Mouse (Mus musculus) cerebellum, adult 18-20 months (tissue): ENCODE data around the gene Slc48a1.
A peak's percentile ranks its signal among the peaks of the same experiment; 100 is the strongest.

Experiments used
- DNase-seq, 2 experiments: peaks; one replicate each; pipeline ENCODE4 v3.0.0; 2021

The Slc48a1 gene

DNA sequence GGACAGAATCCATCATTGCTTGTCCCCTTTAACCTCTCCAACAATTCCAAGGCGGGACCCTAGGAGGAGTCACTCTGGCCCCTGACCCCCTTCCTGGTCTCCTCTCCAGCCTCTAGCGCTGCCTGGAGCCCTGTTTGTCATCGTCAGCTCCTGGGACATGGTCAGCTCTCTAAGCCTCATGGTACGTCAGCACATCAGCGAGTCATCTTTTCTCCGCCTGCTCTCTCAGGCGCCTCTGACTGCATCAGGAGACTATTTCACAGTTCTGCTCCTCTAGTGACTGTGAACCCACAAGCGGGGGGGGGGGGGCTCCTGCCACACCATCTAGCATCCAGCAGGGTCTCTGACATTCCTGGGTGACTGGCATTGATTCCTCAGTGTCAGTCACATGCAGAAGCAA lies 23.0 kb upstream of the Slc48a1 start:
- no peak for DNase-seq

DNA sequence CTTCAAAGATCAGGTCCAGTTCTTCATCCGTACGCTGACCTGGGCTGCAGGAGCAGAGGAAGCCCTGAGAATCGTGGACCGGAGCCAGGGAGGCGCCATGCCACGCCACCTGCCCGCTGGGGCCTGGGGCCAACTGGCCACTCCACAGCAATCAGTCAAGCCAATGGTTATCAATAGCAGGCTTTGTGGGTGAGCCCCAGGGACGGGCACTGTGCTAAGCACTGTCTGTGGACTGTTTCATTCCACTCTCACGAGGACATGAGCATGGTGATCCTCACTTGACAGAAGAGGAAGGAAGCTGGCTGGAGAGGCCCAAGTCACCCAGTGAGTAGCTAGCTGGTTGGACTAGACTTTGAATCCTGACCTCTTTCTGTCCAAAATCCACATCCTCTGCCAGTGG lies 18.3 kb upstream of the Slc48a1 start:
- DNase-seq = peak; percentile 61 to 73

DNA sequence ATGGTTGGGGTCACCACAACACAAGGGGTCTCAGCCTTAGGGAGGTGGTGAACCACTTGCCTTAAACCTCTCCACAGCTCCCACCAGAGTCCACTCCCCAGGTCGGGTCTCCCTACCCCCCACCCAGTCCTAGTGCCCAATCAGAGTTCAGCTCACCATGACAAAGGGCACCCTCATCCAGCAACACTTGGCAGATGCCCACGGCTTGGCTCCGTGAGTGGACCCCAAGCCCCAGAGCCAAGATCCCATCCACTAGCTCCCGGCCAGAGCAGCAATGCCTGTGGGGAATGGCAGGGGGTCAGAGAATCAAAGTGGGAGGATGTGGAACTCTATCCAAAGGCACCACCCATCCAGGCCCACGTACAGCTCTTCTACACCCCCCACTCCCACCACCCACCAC lies 17.4 kb upstream of the Slc48a1 start:
- DNase-seq = no peak

DNA sequence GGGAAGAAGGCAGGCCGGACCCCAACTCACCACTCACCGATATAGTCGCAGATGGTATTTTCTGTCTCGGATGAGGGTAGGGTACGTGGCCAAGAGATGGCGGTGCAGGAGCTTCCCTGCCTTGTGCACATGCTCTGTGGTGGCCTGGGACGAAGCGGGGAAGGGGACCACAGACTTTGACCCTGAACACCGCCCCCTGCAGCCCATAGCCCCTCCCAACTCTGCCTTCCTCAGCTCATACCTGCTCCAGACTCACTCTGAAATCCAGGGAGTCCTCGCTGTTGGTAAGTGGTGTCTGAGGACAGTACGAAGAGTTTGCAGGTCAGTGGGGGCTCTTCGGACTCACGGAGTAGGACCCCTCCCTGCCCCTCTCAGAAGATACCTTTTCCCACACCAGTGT lies 16.9 kb upstream of the Slc48a1 start:
- no peak for DNase-seq

DNA sequence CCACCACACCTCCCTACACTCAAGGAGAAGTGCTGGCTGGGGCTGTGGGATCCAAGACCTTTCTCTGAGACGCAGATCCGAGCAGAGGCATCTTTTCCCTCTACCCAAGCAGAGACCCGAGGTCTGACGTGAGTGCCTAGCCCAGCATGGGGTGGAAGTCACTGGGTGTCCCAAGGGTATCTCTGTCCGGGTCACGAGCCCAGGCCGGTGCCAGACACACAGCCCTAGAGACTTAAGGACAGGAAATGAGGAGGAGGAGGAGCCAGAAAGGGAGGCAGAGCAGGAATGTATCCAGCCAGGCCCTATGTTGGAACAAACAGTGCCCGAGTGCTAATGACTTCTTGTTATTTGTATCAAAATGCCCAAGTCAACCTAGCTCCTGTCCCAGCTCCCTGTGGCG lies 15.6 kb upstream of the Slc48a1 start:
- no peak for DNase-seq

DNA sequence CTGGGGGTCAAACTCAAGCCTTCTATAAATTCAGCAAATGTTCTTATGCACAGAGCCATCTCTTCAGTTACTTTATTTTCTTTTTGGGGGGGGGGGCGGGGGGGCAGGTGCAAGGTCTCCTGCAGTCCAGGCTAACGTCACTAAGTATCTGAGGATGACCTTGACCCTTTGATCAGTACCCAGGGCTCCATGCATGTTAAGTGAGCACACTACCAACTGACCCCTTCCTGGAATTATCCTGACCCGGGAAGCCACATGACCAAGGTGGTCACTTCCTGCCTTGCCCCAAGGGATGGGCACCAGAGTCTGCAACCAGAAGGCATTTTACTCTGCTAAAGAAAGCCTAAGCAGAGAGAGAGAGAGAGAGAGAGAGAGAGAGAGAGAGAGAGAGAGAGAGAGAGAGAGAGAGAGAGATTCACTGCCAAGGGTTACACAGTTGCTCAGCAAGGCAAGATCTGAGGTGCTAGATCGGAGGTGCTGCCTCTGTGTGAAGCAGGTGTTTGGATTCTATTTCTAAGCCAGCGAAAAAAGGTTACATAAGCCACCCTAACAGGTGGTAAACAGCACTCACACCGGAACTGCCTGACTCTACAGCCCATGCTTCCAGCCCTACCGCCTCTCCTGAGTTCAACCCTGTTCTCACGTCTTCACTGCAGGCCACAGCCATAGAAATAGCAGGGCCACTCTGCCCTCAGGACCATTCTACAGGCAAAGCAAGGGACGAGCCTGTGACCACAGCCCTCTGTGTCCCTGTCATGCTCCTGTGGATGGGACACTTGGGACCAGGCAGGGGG lies 14.9 kb upstream of the Slc48a1 start:
- DNase-seq = no peak

DNA sequence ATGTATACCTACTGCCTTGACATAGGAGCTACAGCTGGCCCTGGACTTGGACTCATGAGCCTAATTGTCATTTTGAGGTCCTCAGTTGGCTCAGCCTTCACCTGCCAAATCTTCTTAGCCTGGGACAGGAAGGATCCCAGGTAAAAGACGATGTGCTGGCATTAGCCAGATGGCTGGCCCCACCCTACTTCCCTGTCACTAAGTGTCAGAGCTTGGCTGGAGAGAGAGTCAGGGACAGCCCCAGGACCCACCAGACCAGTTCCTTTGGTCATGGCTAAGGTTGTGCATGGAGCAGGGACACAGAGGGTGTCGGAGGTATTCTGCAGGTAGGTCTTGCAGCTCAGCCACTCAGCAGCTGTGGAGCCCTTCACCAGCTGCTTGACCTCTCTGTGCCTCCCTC lies 13.8 kb upstream of the Slc48a1 start:
- no peak for DNase-seq

DNA sequence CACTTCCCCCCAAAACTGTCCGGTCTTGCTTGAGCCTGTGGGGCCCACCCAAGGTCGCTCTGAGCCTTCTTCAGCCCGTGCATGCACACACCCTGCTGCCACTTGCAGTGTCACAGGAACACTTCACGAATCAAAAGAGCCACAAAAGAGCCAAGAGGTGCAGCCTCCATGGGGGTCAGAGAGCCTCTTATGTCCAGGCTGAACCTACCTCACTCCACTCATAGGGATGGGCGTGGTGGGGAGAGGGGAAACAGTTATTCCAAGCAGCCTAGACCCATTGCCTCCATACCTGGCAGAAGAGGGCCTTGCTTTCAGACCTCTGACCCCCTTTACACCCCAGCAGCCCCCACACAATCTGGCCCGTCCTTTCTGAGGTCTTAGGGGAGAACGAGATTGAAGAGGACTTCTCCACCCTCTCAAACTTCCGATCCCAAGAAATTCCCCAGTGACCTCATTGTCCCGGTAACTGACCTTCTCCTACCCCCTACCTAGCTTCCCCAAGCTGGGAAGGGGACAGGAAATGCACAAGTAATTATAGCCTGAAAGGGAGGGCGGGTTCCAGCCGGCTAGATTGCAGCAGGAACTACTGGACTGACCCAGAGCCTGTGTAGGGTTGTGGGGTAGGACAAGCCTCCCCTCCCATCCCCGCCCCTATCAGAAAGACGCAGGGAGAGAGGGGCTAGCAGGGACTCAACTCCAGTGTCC lies 13.1 kb upstream of the Slc48a1 start:
- DNase-seq = no peak

DNA sequence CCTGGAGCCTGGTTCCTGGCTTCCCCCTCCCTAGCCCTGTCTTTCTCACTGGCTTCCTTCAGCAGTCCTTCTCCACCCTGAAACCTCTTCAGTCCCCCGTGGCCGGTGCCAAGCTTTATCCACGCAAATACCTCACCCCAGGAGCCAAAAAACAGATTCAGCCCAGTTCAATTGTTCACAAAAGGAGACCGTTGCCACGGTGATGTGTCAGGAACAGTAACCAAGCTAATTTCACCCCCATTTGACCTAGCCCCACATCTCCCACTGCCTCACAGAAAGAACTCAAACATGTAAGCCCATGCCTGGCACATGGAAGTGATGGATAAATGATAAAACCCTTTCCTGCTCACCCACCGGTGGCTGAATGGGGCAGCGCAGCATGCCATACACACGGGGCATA lies 12.1 kb upstream of the Slc48a1 start:
- no peak for DNase-seq

DNA sequence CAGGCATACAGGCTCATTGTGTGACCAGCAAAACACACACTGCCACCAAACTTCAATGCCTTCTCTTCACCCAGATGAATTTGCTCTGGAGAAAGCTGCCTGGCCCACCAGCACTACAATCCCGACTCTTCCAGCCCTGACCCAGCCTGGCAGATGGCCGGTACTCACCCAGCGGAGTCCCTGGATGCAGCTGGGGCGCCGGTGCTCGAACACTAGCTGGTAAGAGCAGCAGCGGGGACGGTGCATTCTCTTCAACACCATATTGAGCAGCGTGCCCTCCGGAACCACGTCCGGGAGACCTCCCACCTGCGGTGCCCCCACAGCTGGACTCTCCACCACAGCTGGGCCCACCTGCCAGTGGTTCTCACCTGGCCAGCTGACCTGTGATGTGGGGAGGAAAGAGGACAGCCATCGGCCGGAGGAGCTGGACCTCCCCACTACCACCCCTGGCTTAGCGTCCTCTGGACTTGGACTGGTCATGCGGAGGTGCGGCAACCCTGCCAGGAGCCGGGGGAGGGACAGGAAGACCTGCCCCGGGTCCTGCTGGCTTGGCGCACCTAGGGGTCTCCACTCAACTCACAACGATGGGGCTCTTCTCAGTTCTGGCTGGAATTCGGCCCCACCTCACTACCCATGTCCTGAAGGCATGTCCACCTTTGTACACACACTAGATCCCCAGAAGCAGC lies 11.6 kb upstream of the Slc48a1 start:
- peak in 1 of 2 experiments; percentile 6 for DNase-seq

DNA sequence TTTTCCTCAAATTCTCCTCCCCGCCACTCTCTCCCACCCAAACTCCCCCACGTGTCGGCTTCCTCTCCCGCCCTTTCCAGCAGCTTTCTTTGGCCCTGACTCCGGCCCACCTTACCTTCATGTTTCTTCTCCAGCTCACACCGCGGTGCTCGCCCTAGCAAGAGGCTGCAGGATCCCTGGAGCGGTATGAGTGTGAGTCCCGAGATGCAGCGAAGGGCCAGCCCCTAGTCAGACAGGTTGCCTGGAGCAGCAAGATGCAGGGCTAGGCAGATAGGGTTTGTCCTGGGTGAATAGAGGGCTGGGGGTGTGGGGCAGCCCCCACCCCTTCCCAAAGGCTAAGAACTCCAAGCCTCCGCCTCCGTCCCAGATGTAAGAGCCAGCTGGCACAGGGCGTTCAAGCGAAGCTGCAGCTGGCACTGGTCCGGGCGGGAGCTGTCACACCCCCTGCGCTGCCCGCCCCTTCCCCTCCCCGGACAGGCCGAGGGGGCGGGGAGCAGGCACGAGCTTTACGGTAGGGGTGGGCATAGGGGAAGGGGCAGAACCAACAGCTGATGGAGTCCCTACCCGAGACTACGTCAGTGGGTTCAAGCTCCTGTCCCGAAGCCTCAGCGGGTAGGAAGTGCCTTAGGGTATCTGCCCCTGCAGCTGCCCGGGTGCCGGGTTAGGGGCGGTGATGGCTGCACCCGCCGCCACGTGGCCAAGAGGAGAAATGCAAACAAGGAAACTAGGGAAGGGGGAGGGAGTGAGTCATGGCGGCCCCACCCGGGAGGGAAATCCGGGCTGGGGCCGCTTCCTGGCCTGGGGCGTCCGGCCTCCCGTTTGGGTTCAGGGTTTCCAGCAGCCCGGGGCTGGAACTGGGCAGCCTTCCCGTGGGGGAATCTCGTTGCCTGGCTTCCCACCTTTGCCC lies 10.8 kb upstream of the Slc48a1 start, which contains the start of gene Rapgef3:
Gene Rapgef3 (minus strand): TSS at position 693 of the 907 bp plus-strand sequence.
- DNase-seq = peak; percentile 56 to 62

DNA sequence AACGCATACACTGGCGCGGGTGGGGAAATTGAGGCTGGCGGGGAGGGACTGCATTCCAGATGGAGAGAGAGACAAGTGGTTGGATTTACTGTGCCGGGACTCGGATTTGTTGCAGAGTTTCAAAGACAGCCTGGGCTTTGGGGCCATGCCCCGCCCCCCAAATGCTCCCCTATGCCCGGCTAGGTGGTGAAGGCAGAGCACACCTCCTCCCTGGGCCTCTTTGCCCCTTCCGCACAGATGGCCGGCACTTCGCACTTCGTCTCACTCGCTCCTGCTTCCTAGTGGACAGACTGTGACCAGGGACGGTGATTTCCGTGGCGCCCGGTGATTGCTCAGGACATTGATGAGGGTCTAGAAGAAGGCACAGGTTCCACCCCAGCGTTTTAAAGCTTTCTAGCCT lies 10.1 kb upstream of the Slc48a1 start:
- DNase-seq = peak in 1 of 2 experiments; percentile 25

DNA sequence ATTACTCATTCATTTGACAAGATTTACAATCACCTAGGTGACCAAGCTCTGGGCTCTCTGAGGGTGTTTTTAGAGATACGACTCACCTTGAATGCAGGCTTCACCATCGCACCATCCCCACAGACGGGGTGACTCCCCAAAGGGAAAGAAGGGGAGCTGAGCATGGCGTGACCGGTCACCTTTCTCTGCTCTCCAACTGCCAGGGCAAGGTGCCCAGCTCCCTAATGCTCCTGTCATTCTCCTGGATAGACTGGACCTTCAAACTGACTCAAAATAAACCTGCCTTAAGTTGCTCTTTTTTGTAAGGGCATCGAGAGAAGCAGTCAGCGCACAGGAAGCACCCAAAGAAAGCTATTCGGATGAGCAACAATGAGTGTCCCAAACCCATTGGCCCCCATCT lies 8.0 kb upstream of the Slc48a1 start:
- DNase-seq = no peak

DNA sequence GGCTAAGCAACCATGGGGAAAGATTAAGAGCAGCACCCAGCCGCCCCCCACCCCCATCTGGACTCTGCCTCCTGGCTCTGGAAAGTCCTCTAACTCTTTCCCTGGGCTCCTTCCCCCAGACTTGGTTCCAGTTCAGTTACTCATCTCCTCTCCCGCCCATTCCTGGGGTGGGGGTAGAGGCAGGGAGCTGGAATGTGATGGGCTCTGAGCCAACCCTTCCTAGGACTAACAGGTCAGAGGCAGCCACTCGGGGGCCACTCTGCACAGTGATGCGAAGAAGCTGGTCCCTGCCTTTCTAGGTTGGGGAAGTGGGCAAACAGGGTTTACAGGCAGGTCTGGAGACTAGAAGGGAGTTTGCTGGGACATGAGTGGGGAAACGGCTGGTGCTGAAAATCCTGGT lies 5.2 kb upstream of the Slc48a1 start:
- no peak for DNase-seq

DNA sequence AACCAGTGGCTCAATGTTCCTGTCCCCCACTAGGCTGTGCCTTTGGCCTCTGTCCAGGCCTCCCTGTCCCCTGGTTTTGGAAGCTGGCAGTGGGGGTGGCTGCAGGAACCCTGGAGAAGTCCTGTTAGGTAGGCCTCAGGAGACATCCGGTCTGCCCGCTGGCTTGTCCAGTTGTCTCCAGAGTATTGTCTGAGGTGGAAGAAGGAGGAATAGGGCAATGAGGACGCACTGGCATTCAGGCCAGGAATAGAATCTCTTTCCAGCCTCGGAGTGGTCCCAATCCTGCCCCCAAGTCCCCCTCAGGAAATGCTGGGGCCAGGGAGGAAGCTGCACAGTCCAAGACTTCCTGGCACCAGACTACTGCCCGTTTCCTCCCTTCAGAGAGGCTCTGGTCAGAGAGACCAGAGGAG lies 4.4 kb upstream of the Slc48a1 start:
- no peak for DNase-seq

DNA sequence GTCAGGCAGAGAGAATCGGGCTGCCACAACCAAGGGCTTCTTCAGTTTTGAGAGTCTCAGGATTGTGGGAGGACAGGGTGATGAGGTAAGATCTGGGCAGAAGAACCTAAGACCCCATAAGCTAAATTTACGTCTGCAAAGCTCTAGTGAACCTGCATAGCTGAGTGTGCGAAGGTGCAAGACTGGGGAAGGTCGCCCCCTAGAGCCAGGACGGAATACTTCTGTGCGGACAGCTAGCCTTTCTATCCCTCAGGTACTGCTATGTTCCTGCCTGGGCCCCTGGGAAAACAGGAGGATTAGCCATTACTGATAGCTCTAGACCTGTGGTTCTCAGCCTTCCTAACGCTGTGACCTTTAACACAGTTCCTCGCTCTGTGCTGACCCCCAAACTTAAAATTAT lies 1.8 kb upstream of the Slc48a1 start:
- DNase-seq = peak; percentile 77 to 79

DNA sequence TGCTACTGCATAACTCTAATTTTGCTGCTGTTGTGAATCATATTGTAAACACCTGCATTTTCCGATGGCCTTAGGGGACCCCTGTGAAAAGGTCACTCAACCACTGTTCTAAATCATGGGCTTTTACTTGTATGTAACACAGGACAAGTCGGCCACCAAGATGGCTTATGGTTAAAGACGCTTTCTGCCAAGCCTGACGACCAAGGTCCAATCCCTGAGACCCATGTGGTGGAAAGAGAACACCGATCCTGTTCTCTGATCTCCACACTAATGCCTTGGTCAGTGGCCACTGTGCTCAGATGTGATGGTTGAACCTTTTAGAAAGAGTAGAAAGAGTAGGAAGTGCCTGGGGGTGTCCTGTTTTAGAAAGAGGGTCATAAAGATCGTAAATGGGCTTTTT lies 1.4 kb upstream of the Slc48a1 start:
- no peak for DNase-seq

DNA sequence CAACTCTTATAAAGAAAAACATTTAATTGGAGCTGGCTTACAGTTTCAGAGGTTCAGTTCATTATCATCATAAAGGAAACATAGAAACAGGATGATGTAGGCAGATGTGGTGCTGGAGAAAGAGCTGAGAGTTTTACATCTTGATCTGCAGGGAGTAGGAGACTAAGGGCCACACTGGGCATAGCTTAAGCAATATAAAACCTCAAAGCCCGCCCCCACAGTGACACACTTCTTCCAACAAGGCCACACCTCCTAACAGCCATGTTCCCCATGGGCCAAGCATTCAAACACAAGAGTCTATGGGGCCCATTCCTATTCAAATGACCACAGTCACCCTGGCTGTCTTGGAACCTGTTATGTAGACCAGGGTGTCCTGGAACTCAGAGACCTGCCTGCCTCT lies 1.3 kb downstream of the Slc48a1 start:
- no peak for DNase-seq

DNA sequence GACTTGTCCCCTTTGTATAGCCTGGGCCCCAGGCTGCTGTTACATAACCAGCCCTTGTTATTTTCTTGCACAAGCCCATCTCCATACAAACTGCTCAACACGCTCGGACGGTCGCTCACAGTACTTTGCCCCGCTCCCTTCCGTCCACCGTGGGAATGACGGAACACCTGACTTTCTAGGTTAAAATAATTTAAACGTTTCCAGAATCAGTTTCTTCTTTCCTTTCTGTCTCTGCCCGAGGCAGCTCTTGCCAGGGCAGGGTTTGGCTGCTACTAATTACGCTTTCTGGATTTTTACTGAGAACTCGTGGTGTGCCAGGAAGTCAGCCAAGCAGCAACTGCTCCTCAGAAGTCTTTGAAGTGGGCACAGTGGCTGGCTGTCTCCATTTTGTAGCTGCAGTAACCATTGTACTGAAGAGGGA lies 2.3 kb downstream of the Slc48a1 start:
- no peak for DNase-seq

DNA sequence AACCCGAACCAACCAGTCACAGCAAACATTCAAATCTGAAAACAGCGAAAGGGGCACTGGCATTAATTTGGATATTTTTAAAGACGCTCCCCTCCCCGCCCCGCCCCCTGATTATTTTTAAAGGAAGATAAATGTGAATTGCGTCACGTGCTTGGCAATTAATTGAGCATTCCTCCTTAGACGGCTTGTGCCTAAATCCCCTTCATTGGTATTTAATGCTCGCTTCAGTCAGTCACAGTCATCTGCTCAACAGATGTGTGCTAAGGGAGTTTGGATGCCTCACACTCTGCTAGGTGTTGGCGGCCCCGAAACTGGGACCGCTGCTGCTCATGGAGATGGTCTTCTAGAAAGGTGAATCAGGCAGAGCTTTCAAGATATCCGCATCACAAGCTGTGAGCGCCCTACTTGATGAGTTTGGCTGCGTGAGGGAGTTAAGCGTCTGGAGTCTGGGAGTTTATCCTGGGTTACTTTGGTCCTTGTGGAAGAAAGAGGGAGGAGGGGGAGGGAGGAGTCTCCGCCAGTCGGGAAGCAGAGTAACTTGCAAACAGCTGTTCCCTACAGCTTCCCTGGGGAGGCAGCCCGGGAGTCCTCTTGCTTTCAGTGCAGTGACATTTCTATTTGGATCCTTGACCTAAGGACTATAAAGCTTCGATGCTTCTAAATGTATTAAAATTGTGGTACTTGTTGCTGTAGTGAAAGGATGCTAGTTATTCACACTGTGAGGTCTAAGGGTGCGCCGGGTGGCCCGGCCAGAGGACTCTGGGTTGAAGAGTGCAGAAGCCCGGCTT lies 3.8 kb downstream of the Slc48a1 start:
- DNase-seq = no peak

DNA sequence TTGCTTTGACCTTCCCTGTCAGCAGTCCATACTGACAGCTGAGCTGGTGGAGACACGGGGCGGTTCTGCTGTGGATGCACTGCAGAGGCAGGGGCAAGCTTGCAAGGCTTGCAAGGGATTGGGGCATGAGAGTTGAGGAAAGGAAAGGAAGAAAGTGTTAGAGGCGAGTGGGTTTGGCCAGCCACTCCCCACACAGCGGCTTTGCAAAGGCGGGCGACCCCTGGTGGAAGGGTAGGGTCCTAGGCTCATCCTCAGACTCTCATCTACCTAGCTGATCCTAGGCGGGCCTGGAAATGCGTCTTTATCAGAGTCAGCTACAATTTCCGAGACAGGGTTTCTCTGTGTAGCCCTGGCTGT lies 4.4 kb downstream of the Slc48a1 start:
- peak in 1 of 2 experiments; percentile 47 for DNase-seq

DNA sequence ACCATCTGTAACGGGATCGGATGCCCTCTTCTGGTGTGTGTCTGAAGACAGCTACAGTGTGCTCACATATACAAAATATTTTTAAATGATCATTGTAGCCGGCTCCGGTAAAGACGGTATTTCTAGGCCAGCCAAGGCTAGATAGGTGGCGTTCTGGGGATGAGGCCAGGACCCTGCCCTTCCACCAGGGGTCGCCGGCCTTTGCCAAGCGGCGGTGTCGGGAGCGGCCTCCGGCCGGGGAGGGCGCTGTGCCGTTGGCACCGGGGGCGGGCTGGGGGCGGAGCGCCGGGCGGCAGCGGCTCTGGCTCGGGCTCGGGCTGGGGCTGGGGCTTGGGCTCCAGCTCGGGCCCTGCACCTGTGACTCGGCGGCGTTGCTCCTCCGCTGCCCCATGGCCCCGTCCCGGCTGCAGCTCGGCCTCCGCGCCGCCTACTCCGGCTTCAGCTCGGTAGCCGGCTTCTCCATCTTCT lies 5.8 kb downstream of the Slc48a1 start:
- DNase-seq = peak; percentile 90 to 95
